Comparison of ENCODE assay signal across 9 mouse cellular contexts in genomic region chr3:136007081-136007828, GRCm38 (mm10).
DNase-seq lines count a peak whose midpoint lies in the region; ATAC-seq lines count a peak whose summit lies in the region.
"Had no signal": no experiment of that assay in that cellular context is flagged by ENCODE, and none has a peak within 500 bp of the region (broad histone marks: within the 10 kb centered on the region; RNA-seq: fewer than 3 reads in every experiment).

No protein-coding gene starts in this region.

- whole genome bisulfite sequencing in heart, embryonic 12.5 days: 12% methylated on average over 11 of the region's 11 CpGs
- 67% methylated on average over 11 of the region's 11 CpGs for WGBS in embryonic facial prominence, embryonic 10.5 days
- 69% methylated on average over 11 of the region's 11 CpGs for WGBS in forebrain, embryonic 16.5 days
- 56% methylated on average over 11 of the region's 11 CpGs for WGBS in limb, embryonic 12.5 days

- H3K4me3 ChIP-seq in heart, embryonic 12.5 days: peak overlapping the region; percentile 25
- 0 out of 2 replicates have a peak overlapping the region, but pooled peaks have one; percentile 21 for H3K4me3 ChIP-seq in embryonic facial prominence, embryonic 10.5 days
- H3K4me3 ChIP-seq in forebrain, embryonic 16.5 days (replicated peaks; ENCODE audit: low read length): 0 out of 2 replicates have a peak overlapping the region, but pooled peaks have one; percentile 8
- no peak overlapping the region for H3K4me3 ChIP-seq in limb, embryonic 12.5 days (replicated peaks)
- H3K4me3 ChIP-seq: megakaryocyte, embryonic 14.5 days had no signal

- H3K9me3 ChIP-seq in heart, embryonic 12.5 days (replicated peaks): peaks cover 2% of the 10 kb centered on the region; the same call in 1 of the 2 replicates
- no peaks in the 10 kb centered on the region for H3K9me3 ChIP-seq in embryonic facial prominence, embryonic 10.5 days
- no peaks in the 10 kb centered on the region for H3K9me3 ChIP-seq in forebrain, embryonic 16.5 days (ENCODE audit: control insufficient read depth, low read length)
- H3K9me3 ChIP-seq in limb, embryonic 12.5 days: no peaks in the 10 kb centered on the region

- peak; percentile 85 for ATAC-seq in heart, embryonic 12.5 days (ENCODE audit: insufficient number of reproducible peaks, low FRiP score)
- peak; percentile 43 for ATAC-seq in forebrain, embryonic 16.5 days
- no peak for ATAC-seq in limb, embryonic 12.5 days (ENCODE audit: insufficient number of reproducible peaks, insufficient read depth, low FRiP score, low TSS enrichment, low read depth)

- peak overlapping the region; percentile 96 for H3K27ac ChIP-seq in heart, embryonic 12.5 days (ENCODE audit: poor library complexity, severe bottlenecking)
- H3K27ac ChIP-seq in embryonic facial prominence, embryonic 10.5 days (replicated peaks): no peak overlapping the region
- peak overlapping the region; percentile 34 for H3K27ac ChIP-seq in forebrain, embryonic 16.5 days (ENCODE audit: low read length)
- no peak overlapping the region for H3K27ac ChIP-seq in limb, embryonic 12.5 days

- no peaks in the 10 kb centered on the region for H3K36me3 ChIP-seq in heart, embryonic 12.5 days
- no peaks in the 10 kb centered on the region for H3K36me3 ChIP-seq in embryonic facial prominence, embryonic 10.5 days (replicated peaks)
- no peaks in the 10 kb centered on the region for H3K36me3 ChIP-seq in forebrain, embryonic 16.5 days (ENCODE audit: control insufficient read depth, insufficient read depth)
- no peaks in the 10 kb centered on the region for H3K36me3 ChIP-seq in limb, embryonic 12.5 days

- peak overlapping the region; percentile 65 for H3K4me2 ChIP-seq in heart, embryonic 12.5 days
- H3K4me2 ChIP-seq in forebrain, embryonic 16.5 days (ENCODE audit: low read length): peak overlapping the region; percentile 31
- peak overlapping the region; percentile 18 for H3K4me2 ChIP-seq in limb, embryonic 12.5 days

- H3K4me1 ChIP-seq in heart, embryonic 12.5 days (replicated peaks): peaks cover 20% of the 10 kb centered on the region
- H3K4me1 ChIP-seq in embryonic facial prominence, embryonic 10.5 days: peaks cover 8% of the 10 kb centered on the region; the same call in 1 of the 2 replicates
- H3K4me1 ChIP-seq in forebrain, embryonic 16.5 days (replicated peaks; ENCODE audit: control insufficient read depth, insufficient read depth, low read length): peaks cover 15% of the 10 kb centered on the region
- H3K4me1 ChIP-seq in limb, embryonic 12.5 days (replicated peaks): peaks cover 7% of the 10 kb centered on the region; the same call in 1 of the 2 replicates

- DNase-seq in heart, postnatal 25 days (ENCODE audit: low spot score): no peak
- no peak for DNase-seq in embryonic facial prominence, embryonic 10.5 days (ENCODE audit: low spot score)
- DNase-seq in thymus, postnatal 10 days (ENCODE audit: low spot score in 2 of 2): no peak
- no peak for DNase-seq in MN1 (ENCODE audit: low spot score)
- no peak for DNase-seq in gastrocnemius, postnatal 4 days (ENCODE audit: low spot score in 2 of 2)

- H3K9ac ChIP-seq in heart, embryonic 12.5 days: no peak overlapping the region; the same call in 1 of the 2 replicates
- H3K9ac ChIP-seq in forebrain, embryonic 16.5 days (replicated peaks; ENCODE audit: low read depth, low read length): no peak overlapping the region
- no peak overlapping the region for H3K9ac ChIP-seq in limb, embryonic 12.5 days (replicated peaks)

- intact Hi-C loops in heart, postnatal 25 days (cut with DNase I): no loop called here

- no peaks in the 10 kb centered on the region for H3K27me3 ChIP-seq in heart, embryonic 12.5 days (replicated peaks)
- no peaks in the 10 kb centered on the region for H3K27me3 ChIP-seq in embryonic facial prominence, embryonic 10.5 days (replicated peaks; ENCODE audit: low read depth, poor library complexity, severe bottlenecking)
- H3K27me3 ChIP-seq in forebrain, embryonic 16.5 days (replicated peaks; ENCODE audit: control insufficient read depth, insufficient read depth, low read length): no peaks in the 10 kb centered on the region
- no peaks in the 10 kb centered on the region for H3K27me3 ChIP-seq in limb, embryonic 12.5 days
- H3K27me3 ChIP-seq: megakaryocyte, embryonic 14.5 days had no signal

Comparison
In these comparisons a context has a peak if more than half of its experiments do, and no peak if none do; other contexts are left out.
1. H3K27ac ChIP-seq: peak in heart, embryonic 12.5 days (single experiment) and forebrain, embryonic 16.5 days (single experiment); none in embryonic facial prominence, embryonic 10.5 days (single experiment) and limb, embryonic 12.5 days (single experiment).
2. Peak in every context shown above with its lines, with median percentiles within 50 percentile points of each other: H3K4me2 ChIP-seq.